Mouse (Mus musculus): ENCODE data around the gene 1700003E16Rik. TPM values are rescaled to one million over a fixed set of nuclear protein-coding genes. Genes with fewer than 3 reads are reported as not detected.
A peak's percentile ranks its signal among the peaks of the same experiment; 100 is the strongest.

1700003E16Rik gene
- total RNA-seq, 2 experiments from 2014 or later: 13.3 to 16.9 TPM

DNA sequence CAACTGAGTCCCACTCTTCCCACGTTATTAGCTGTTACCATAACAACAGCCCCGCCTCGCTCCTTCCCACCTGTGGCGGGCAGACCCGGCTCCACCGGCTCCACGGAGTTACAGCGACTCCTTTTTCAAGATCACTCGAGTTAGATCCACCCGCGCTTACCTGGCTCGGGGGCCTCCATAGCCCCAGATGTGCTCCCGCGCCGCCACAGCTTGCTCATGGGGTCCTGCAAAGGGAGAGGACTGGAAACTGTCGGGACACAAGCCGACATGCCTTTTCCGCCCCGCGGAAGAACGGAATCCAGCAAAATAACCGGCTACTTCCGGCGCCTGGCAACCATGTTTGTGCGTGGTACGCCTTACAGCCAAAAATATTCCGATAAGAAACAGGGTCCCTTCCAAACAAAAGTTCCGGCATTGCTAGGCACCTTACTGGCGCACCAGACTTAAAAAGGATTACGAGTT is 31.3 kb upstream of the 1700003E16Rik start:
- intact Hi-C loops (cut with DNase I): no loop called here
- DNase-seq: peak; percentile 92

DNA sequence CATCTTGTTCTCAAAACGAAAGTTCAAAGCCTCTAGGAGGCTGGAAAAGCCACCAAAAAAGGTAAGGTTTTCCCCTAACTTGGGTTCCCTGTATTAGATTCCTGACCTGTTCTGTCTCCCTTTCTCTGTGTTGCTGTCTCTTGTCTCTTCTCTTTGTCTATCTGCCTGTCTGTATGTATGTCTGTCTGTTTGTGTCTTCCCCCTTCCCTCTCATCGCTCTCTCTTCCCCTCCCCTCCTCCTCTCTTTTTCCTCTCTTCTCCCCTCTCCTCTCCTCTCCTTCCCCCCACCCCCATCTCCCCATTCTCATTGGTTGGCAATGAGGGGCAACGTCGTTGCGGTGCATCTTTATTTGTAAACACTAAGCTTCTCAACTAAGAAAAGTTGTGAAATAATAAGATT is 30.9 kb upstream of the 1700003E16Rik start, which contains the start of gene Ino80b:
TSS of gene Ino80b (minus strand) at position 101 of the 400 bp plus-strand sequence.
- intact Hi-C loops (cut with DNase I): no loop called here
- DNase-seq: no peak

- DNase-seq: no peak
- intact Hi-C loops (cut with DNase I): no loop called here
Measured at GRCm38 (mm10) chr6:83127419-83127818, 28.8 kb upstream of the 1700003E16Rik start.

DNA sequence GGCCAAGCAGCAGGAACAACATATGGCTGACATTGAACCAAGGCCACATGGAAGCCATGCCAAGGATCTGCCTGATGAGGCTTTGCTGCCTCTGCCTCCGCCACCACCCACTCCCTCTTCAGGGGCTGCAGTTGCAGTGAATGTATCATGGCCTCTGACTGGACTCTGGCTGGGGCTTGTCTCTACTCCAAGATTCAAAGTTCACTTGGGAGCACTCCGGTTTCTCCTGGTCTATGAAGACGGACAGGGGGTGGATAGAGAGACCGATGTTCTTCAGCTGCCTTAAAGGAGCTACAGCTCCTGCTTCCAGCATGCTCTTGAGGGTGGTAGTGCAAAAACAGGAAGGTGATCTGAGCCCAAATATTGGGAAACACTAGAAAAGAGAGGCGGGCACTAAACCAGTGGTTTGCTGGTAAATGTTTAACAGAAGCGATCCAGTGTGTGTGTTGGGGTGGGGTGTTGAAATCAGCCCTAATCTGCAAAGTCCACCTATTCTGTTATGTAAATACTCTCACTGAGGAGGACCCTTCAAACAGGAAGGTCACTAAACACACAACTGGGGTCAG is 24.7 kb upstream of the 1700003E16Rik start:
- intact Hi-C loops (cut with DNase I): no loop called here
- no peak for DNase-seq

DNA sequence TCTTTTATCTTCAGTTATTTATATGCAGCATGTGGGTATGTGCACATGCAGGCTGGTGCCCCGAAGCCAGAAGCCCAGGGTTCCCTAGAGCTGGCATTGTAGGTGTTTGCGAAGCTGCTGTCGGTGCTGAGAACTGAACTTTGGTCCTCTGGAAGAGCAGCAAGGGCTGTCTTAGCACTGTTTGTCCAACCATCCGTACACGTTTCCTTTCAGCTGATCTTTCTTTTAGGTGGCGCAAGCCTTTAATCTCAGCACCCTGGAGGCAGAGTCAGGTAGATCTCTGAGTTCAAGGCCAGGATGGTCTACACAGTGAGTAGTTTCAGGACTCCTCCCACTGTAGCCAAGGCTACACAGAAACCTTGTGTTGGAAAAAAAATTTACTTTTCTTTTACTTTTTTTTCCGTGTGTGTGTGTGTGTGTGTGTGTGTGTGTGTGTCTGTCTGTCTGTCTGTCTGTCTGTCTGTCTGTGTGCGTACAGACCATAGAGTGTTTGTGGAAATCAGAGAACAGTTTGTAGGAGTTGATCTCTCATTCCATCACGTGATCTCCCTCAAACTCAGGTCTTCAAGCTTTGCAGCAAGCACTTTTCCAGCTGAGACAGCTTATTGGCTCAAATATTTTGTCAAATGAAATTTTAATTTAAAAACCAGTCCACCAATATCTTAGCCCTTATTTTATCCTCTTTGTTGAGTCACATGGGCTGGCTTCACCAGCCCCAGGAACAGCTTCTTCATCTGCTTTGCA is 23.9 kb upstream of the 1700003E16Rik start:
- DNase-seq: no peak
- intact Hi-C loops (cut with DNase I): no loop called here

DNA sequence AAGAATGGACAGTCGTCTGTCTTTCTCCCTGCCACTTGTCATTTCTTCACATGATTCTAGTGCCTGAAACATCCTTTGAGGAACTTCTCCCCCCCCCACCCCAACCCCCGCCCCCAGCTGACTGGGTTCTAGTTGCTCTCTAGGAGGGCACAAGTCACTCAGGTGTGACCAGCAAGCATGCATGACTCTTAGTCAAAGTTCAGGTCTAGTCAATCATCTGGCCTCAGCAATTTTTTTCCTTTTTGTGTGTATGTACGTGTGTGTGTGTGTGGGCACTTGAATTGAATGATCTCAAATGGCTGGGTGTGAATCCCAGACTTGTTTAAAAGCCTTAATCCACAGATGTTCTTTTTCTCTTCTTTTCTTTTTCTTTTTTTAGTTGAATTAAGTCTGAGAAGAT is 22.0 kb upstream of the 1700003E16Rik start:
- intact Hi-C loops (cut with DNase I): no loop called here
- DNase-seq: no peak

- DNase-seq: no peak
- intact Hi-C loops (cut with DNase I): no loop called here
Measured at GRCm38 (mm10) chr6:83134951-83135513, 21.2 kb upstream of the 1700003E16Rik start, which contains the start of gene Rtkn. Rtkn (plus strand) TSS chr6:83135463.

DNA sequence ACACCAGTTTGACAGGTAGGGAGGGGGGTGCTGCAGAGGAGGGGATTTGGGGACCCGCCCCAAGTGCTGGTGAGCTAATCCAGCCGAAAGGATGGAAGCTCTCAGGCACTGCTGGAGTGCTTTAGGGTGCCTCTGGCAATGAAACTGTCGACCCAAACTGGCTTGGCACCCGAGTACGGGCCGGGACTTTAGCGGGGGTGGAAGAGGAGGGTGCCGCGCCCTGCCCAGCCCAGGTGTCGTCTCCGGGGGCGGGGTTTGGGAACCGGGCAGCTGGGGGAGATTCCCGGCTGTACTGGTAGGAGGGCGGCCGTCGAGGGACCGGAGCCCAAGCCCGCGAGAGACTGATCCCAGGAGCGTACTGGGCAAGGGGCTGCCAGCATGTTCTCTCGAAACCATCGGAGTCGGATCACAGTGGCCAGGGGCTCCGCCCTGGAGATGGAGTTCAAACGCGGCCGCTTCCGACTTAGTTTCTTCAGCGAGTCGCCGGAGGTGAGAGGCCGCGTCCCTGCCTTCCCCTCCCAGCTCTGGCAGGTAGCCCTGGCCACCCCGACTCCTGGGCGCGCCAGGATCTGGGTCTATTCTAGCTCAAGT is 20.5 kb upstream of the 1700003E16Rik start:
- intact Hi-C loops (cut with DNase I): no loop called here
- DNase-seq: no peak

GRCm38 (mm10) chr6:83136291-83136880 is 19.8 kb upstream of the 1700003E16Rik start:
- intact Hi-C loops (cut with DNase I): no loop called here

GRCm38 (mm10) chr6:83136881-83137575 is 19.2 kb upstream of the 1700003E16Rik start:
- intact Hi-C loops (cut with DNase I): no loop called here
- DNase-seq: peak; percentile 63

More at GRCm38 (mm10) chr6:83136291-83136880, 19.8 kb upstream of the 1700003E16Rik start:
- DNase-seq: no peak

DNA sequence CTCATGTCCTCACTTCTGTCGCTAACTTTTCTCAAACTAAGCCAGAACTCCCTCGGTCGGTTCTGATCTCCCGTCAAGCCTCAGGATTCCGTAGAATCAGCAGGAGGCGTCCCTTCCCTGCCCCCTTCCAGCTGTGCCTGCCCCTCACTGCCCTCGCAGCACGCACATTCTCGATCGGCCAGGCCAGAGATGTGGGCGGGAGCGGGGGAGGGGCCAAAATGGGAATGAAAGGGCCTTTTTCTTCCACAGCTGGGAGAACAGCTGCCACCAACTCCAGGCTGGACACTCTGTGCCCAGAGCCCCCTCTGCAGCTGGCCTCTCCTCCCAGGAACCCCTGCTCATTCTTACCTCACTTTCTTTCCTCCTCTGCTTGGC is 18.6 kb upstream of the 1700003E16Rik start:
- DNase-seq: peak; percentile 65

DNA sequence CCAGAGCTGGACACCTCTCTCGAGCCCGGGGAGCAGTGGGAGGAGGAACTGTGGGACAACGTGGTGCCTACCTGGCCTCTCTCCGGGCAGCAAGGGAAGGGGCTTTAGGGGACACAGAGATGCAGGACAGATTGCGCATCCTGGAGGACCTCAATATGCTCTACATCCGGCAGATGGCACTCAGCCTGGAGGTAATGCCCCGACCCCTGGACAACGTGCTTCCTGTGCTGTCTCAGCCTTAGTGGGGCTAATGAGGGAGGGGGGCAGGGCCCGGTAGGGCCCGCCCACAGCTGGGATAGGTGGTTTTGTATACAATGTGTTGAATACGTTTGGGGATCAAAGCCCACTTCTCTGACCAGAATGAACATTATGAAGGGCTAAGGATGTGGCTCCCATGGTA is 18.1 kb upstream of the 1700003E16Rik start:
- intact Hi-C loops (cut with DNase I): no loop called here
- no peak for DNase-seq

More for the DNA sequence above, 18.6 kb upstream of the 1700003E16Rik start:
- intact Hi-C loops (cut with DNase I): no loop called here

DNA sequence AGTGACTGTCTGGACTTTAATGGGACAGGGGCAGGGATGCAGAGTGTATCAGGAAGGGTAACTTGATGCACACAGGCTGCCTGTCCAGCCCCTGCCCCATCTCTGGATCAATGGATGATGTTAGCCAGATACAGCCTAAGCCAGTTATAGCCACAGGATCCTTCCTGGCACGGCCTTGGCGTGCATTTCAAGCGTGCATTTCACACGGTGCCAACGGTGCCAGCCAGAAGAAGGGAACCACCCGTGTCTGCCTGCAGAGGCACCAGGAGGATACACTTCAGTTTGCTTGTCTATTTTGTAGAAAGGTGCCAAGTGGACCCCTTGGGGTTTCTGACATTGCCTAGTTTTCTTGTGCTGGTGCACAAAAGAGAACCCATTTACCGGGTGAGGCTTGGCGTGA is 16.2 kb upstream of the 1700003E16Rik start:
- no peak for DNase-seq
- intact Hi-C loops (cut with DNase I): no loop called here

DNA sequence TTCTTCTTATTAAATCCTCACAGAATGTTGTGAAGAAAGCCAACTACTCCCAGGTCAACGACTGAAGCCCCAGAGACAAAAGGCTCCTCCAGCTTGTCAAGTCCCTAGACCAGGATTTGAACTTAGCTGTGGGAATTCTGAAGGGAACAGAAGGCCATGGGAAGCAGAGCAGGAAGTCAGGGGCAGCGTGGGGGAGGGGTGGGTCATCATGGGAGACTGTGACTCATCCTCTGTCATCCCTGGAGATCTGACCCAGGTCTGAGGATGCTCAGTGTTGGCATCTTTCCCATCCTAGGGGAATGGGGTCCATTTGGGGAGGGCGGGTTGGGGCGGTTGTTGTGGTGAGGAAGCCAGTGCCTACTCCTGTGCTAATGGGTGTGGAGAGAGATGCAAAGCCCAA is 14.6 kb upstream of the 1700003E16Rik start:
- no peak for DNase-seq
- intact Hi-C loops (cut with DNase I): no loop called here

- DNase-seq: no peak
- intact Hi-C loops (cut with DNase I): no loop called here
Measured at GRCm38 (mm10) chr6:83142211-83142731, 13.9 kb upstream of the 1700003E16Rik start.

DNA sequence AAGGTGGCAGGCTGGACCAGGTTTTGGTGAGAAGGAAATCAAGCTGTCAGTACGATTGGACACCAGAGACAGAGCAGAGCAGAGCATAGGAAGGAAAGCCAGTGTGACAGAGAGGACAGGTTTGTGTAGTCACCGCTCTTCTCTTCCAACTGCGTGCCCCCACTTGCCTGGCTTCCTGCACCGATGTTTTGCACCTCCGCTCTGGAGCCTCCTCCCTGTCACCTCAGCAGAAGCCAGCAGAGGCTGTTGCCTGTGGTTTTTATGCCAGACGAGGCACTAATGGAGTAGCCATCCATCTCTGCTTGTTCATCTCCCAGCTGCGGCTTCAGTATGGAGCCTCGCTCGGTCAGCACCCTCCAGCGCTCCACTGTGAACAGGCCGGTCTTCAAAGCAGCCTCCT is 13.3 kb upstream of the 1700003E16Rik start:
- DNase-seq: no peak
- intact Hi-C loops (cut with DNase I): no loop called here

DNA sequence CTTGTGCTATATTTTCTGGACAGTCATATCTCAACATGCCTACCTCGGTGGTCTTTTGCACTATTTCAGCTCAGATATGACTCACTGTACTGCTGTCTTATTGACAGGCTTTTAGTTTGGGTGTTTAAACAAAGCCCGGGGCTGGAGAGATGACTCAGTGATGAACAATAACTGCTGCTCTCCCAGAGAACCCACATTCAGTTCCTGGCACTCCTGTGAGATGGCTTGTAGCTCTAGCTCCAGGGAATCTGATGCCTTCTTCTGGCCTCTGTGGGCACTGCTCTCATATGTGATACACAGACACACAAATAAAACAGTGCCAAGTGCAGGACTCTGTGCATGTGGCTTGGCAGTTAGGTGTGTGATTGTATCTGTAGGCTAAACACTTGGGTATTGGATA is 11.0 kb upstream of the 1700003E16Rik start:
- intact Hi-C loops (cut with DNase I): no loop called here
- DNase-seq: no peak

DNA sequence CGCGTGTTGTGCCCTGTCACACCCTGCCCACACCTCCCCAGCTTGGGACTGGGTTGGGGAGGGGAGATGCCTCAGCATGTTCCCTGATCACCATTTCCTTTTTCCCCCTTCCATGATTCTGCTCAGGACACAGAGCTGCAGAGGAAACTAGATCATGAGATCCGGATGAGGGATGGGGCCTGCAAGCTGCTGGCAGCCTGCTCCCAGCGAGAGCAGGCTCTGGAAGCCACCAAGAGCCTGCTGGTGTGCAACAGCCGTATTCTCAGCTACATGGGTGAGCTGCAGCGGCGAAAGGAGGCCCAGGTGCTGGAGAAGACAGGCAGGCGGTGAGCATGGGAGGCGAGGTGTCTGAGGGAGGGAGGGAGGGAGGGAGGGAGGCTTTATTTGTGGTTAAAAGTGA is 10.4 kb upstream of the 1700003E16Rik start:
- intact Hi-C loops (cut with DNase I): no loop called here
- no peak for DNase-seq

GRCm38 (mm10) chr6:83147280-83147679 is 8.9 kb upstream of the 1700003E16Rik start:
- intact Hi-C loops (cut with DNase I): no loop called here
- no peak for DNase-seq

- intact Hi-C loops (cut with DNase I): no loop called here
- DNase-seq: peak; percentile 56
Measured at GRCm38 (mm10) chr6:83151721-83152120, 4.5 kb upstream of the 1700003E16Rik start.

All from left cerebral cortex, postnatal 4 days (tissue).